Mouse (Mus musculus) Patski (cell line): ENCODE data around the gene Gna14. TPM values are rescaled to one million over a fixed set of nuclear protein-coding genes. Genes with fewer than 3 reads are reported as not detected.

ENCODE experiments used
- ATAC-seq: fragments of 100-300 bp; one replicate; pipeline ENCODE4 v1.8.0; 2021
- CTCF ChIA-PET: fragments of 350-600 bp; sonication (Branson Sonifier 250); formaldehyde crosslinking; loops from one replicate; lab custom pipeline; 2022; ENCODE audit warnings: inconsistent platforms; lab: Charles Lee
- POLR2A ChIA-PET: fragments of 350-600 bp; sonication (Branson Sonifier 250); formaldehyde crosslinking; loops from one replicate; lab custom pipeline; 2022; ENCODE audit warnings: antibody characterized with exemption, inconsistent platforms; lab: Charles Lee
- DNase-seq: peaks from one replicate; pipeline ENCODE4 v3.0.0-alpha.2; 2011; ENCODE audit warnings: low read depth, low spot score
- H3K27me3 ChIP-seq: fragments of 371-371 bp; one replicate; pipeline ENCODE4 v1.5.1; 2021
- CTCF ChIP-seq: fragments of 100-300 bp; IDR thresholded peaks from one replicate; pipeline ENCODE4 v1.5.1; 2021
- in situ Hi-C: fragments of 300-500 bp; cut with MboI; formaldehyde crosslinking; loops from 3 replicates; pipeline ENCODE4 v1.11.1; 2018; ENCODE audit warnings: low pct_unique_long_range_greater_than_20kb, mixed read lengths
- polyA plus RNA-seq: library from polyadenylated mRNA; unstranded; gene quantifications from one replicate; pipeline ENCODE4 v1.2.3, GENCODE M21; 2021

The Gna14 gene
- polyA plus RNA-seq, 1 experiment from 2014 or later, result 0.45 TPM

DNA sequence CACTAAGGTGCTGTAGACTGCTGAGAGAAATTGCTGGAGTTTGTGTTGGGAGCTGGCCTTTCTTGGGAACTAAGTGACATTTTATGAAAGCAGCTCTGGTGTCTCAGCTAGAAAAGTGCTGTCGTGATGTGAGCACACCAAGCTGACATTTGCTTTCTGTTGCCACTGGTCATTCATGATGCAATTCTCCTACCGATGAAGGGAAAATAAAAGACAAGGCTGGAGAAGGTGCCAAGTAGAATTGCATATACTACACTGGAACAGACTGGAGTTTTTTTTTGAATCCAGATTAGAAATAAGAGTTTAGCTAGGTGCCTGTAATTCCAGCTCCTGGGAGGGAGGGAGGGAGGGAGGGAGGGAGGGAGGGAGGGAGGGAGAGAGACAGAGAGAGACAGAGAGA lies 98.7 kb downstream of the Gna14 start:
- ATAC-seq (no peak), DNase-seq (no peak)
- no peaks in the 10 kb centered on the region for H3K27me3 ChIP-seq
- CTCF ChIA-PET, result interaction anchor here (0.8 kb wide), 1 partner anchor 9 kb away, joined by 4 read pairs; no protein-coding TSS in a partner anchor
- POLR2A ChIA-PET, result no interaction called here
- TF ChIP-seq CTCF, result no peak
- in situ Hi-C loops, result no loop called here

DNA sequence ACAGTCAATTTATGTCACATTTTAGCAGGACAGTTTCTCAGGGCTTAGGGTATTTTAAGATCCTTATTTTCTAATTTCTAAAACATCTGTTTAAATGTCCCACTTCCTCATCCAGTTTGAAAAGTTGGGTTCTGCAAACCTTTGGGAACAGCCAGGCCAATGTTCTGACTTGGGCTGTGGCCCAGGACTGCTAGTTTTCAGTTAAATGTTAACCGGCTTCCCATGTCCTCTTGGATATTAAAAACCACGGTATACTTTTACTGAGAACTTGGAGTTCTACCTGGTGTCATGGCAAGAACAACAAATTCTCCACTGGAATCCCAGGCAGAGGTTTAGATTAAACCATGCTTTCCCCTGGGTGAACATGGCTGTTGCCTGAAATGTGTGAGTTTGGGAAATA lies 102.9 kb downstream of the Gna14 start:
- no peak for ATAC-seq
- no peaks in the 10 kb centered on the region for H3K27me3 ChIP-seq
- ChIA-PET POLR2A (no interaction called here), CTCF (interaction anchor here (0.9 kb wide), 1 partner anchor 111 kb away, joined by 4 read pairs; no protein-coding TSS in a partner anchor)
- TF ChIP-seq CTCF, result no peak
- no peak for DNase-seq
- in situ Hi-C loops, result no loop called here

DNA sequence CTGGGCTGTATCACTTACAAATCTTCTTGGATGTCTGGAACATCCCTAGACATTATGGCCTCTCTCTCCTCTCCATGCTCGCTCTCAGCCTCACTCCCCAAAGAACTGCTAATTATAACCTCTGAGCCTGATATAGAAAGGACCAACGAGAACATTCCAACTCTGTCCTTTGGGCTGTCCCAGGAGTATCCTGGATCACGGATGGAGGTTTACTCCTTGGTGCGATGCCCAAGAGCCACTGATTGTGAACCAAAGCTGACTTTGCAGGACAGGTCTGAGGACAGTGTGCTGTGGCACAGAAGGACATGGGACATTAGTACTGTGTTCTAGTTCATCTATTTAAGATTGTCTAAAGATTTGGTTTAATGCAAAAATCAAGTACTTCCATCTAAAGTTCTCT lies 108.1 kb downstream of the Gna14 start:
- ChIA-PET POLR2A (no interaction called here), CTCF (no interaction called here)
- in situ Hi-C loops, result no loop called here
- TF ChIP-seq CTCF, result no peak
- DNase-seq (no peak), ATAC-seq (no peak)
- H3K27me3 ChIP-seq, result no peaks in the 10 kb centered on the region

DNA sequence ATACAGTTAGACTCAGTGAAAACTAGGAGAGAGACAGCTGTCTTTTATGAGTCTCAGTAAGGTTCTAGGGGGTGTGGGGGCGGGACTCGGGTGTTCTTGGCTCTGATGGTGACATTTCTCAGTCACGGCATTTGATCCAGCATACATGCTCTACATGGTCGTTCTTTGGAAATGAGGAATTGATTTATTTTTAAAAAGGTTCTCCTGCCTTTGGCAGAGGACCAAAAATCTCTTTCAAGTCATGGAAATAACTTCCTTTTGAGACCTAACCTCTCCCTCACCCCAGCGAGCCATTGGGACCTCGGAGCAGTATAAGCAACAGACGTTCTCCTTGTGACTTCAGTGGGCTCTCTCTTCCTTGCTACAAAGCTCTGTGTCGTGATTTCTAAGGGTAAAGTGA lies 121.4 kb downstream of the Gna14 start:
- DNase-seq, result no peak
- ATAC-seq, result no peak
- TF ChIP-seq CTCF, result no peak
- ChIA-PET CTCF (interaction anchor here (0.8 to 2.1 kb wide), 4 partner anchors 10 to 491 kb away, joined by 3 to 8 read pairs (median 4); no protein-coding TSS in a partner anchor), POLR2A (no interaction called here)
- H3K27me3 ChIP-seq, result no peaks in the 10 kb centered on the region
- in situ Hi-C loops, result no loop called here

DNA sequence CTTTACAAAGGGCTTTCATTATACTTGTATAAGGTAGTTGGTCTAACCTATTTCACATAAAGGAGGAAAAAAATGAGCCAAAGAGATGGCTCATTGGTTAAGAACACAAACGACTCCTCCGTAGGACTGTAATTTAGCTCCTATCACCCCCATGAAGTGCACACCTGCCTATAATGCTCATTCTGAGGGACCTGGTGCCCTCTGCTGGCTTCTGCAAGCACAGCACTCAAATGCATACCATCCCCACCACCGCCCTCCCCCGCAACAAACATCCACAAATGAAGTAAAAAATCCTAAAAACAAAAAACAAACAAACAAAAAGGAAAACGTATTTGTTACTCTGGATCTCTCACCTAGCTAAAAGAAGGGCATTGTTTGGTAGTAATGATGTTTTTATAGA lies 122.4 kb downstream of the Gna14 start:
- TF ChIP-seq CTCF, result peak; percentile 77

DNA sequence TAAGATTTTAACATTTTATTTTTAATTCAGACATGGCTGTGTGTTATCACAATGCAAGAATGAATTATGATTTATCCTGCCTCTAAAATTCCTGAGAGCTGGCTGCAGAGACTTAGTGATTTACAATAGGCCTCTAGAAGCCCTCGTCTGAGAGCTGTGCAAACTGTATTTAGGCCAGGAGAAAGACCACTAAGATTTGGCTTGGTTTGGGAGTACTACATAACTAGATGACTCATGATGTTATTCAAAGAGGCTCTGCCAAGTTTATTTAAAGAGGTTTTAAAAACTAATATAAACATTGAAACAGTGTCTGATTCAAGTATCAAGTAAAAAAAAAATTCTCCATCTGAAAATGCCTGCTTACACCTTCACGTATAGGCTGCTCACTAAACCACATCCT lies 123.0 kb downstream of the Gna14 start:
- in situ Hi-C loops, result no loop called here
- POLR2A ChIA-PET, result interaction anchor here (1.0 kb wide), 2 partner anchors 13 to 37 kb away, joined by 3 read pairs; no protein-coding TSS in a partner anchor

More for the DNA sequence above, 122.4 kb downstream of the Gna14 start:
- in situ Hi-C loops, result no loop called here
- ATAC-seq (no peak), DNase-seq (no peak)
- no peaks in the 10 kb centered on the region for H3K27me3 ChIP-seq
- CTCF ChIA-PET, result interaction anchor here (1.1 to 2.1 kb wide), 6 partner anchors 10 to 514 kb away, joined by 3 to 8 read pairs (median 5); no protein-coding TSS in a partner anchor
- POLR2A ChIA-PET, result interaction anchor here (1.0 kb wide), 1 partner anchor 38 kb away, joined by 3 read pairs; no protein-coding TSS in a partner anchor

DNA sequence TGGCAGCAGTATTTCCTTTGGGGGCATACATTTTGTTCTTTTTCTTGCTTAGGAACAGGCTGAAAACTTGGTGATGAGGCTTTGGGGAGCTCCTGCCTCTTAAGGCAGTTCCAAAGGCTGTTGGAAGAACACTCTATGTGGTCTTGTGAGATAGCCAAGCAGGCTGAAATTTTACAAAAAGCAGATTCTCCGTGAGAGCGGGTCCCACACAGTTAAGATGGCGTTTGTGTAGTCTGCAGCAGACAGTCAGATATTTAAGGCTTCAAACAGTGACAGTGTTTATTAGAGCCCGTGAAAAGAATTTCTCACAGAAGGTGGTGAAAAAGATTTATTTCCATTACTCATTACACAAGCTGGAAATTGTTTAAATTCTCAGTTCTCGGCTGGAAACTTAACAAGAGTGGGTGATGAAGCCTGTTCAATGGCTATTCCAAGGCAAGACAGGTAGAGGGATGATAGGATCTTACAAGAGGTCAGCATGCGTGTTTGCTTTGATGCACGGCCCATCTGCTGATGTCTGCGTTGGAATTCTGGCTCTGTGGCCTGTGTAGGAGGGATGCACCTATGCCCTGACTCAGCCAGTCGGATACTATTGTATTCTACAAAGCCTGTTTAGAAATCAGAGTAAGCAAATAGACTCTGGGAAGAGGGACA lies 123.8 kb downstream of the Gna14 start:
- H3K27me3 ChIP-seq, result no peaks in the 10 kb centered on the region
- TF ChIP-seq CTCF, result no peak
- DNase-seq, result no peak
- in situ Hi-C loops, result no loop called here
- ATAC-seq, result peak; percentile 28
- ChIA-PET POLR2A (interaction anchor here (1.0 kb wide), 1 partner anchor 14 kb away, joined by 3 read pairs; no protein-coding TSS in a partner anchor), CTCF (interaction anchor here (1.0 to 1.9 kb wide), 5 partner anchors 19 to 217 kb away, joined by 3 to 8 read pairs (median 5); no protein-coding TSS in a partner anchor)

More for the DNA sequence above, 123.0 kb downstream of the Gna14 start:
- CTCF ChIA-PET, result interaction anchor here (1.1 to 2.1 kb wide), 8 partner anchors 20 to 515 kb away, joined by 3 to 8 read pairs (median 5); no protein-coding TSS in a partner anchor
- no peak for TF ChIP-seq CTCF
- H3K27me3 ChIP-seq, result no peaks in the 10 kb centered on the region
- ATAC-seq, result no peak
- peak; percentile 44 for DNase-seq

DNA sequence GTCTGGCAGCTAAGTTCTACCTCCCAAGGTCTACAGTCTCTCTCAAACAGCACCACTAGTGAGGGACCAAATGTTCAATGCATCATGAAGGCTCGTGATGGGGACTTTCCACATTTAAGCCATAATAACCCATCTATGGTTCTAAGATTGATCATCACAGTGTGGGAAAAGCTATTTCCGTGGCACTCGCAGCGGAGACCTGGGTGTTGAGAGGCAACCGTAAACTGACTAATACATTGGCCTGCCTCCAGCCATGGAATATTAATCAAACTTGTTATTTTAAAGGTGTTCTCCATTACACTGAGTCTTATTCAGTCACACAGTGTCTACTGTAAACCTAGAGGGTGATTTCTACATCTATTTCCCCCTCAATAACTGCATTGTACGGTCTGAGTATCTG lies 127.1 kb downstream of the Gna14 start:
- TF ChIP-seq CTCF, result no peak
- CTCF ChIA-PET, result interaction anchor here (1.1 kb wide), 1 partner anchor 11 kb away, joined by 3 read pairs; no protein-coding TSS in a partner anchor
- in situ Hi-C loops, result no loop called here
- DNase-seq, result no peak
- POLR2A ChIA-PET, result no interaction called here
- no peaks in the 10 kb centered on the region for H3K27me3 ChIP-seq
- no peak for ATAC-seq

DNA sequence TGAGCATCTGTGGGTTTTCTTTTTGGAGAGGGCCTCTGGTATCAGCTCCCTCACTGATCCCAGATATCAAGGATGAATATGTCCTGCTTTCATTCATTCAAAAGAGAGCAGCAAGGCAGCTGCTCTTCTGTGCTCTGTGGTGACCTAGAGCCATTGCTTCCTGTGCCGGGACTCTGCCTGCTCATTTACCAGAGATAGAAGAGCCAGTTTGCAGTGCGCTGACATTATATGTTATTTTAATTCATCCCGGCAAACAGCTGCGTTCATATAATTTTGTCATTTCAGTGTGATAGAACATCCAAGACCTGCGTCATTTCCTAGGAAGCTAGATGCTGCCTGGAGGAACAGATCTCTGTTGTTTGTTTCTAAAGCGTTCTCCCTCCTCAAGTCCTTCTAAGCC lies 141.2 kb downstream of the Gna14 start:
- no peak for TF ChIP-seq CTCF
- POLR2A ChIA-PET, result no interaction called here
- in situ Hi-C loops, result no loop called here
- H3K27me3 ChIP-seq, result no peaks in the 10 kb centered on the region
- DNase-seq (no peak), ATAC-seq (no peak)
- CTCF ChIA-PET, result interaction anchor here (0.9 to 1.4 kb wide), 2 partner anchors 11 to 513 kb away, joined by 3 read pairs; no protein-coding TSS in a partner anchor

DNA sequence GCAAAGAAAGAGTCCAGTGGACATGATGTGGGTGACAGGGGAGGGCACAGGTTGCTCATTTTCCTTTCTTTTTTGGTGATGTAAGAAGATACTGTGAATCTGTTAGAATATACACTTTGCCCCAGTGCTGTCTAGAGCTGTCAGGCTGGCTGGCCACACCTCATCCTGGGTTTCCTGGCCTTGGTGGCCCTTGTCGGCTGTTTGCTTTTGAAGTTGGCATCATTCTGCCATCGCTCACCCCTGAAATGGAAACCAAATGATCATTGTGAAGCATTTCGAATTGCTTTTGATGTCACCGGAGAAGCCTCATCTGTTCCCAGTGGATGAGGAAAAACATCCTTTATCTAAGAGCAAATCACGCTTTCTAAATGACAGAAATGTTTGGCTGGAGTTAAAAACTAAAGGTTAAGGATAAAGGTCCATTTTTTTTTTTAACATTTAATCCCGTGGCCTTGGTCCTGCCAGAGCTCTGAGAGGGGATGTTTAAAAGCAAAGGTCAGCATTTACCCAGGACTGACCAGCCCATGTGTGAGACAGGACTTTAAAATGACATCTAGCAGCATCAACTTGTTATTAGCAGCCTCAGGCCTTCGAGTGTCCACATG lies 144.2 kb downstream of the Gna14 start:
- ATAC-seq, result no peak

DNA sequence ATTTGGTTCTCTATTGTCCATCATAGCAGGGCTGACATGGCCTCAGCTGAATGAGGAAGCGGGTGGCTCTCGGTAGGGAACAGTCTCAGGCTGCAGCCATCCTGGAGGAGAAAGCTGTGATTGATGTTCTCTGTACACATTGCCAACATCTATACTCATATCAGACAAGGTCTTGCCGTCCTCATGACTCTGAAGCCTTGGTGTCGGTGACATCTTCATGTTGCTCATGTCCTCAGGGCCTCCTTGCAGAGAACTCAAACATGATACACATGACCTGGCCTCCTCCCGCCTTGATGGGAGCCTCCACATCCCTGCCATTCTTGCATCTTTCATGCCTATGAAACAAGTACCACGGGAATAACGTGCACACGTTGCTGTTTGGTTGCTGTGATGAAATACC lies 144.9 kb downstream of the Gna14 start:
- no peak for TF ChIP-seq CTCF
- CTCF ChIA-PET, result no interaction called here
- POLR2A ChIA-PET, result no interaction called here
- DNase-seq (no peak), ATAC-seq (no peak)
- no peaks in the 10 kb centered on the region for H3K27me3 ChIP-seq
- in situ Hi-C loops, result no loop called here

More for the DNA sequence above, 144.2 kb downstream of the Gna14 start:
- POLR2A ChIA-PET, result no interaction called here
- CTCF ChIA-PET, result no interaction called here
- in situ Hi-C loops, result no loop called here
- no peaks in the 10 kb centered on the region for H3K27me3 ChIP-seq
- no peak for DNase-seq
- no peak for TF ChIP-seq CTCF
